ENCODE assay signal across 8 mouse cellular contexts in genomic region chr9:108082549-108082948, GRCm38 (mm10). TPM values are rescaled to one million over a fixed set of nuclear protein-coding genes. Genes with fewer than 3 reads are reported as not detected.
A peak's percentile ranks its signal among the peaks of the same experiment; 100 is the strongest.
DNase-seq lines count a peak whose midpoint lies in the region; ATAC-seq and TF ChIP-seq lines count a peak whose summit lies in the region.

No protein-coding gene starts in this region.

- peaks cover 49% of the 10 kb centered on the region for H3K4me1 ChIP-seq in heart, embryonic 13.5 days
- H3K4me1 ChIP-seq in ES-E14 (ENCODE audit: control insufficient read depth in 2 of 2, insufficient read depth in 2 of 2, low read length in 2 of 2, poor library complexity in 1 of 2) = peaks cover 0 to 7% of the 10 kb centered on the region in 2 experiments; a peak in 1 of 4 replicates
- peaks cover 17% of the 10 kb centered on the region for H3K4me1 ChIP-seq in forebrain, embryonic 16.5 days (replicated peaks; ENCODE audit: control insufficient read depth, insufficient read depth, low read length)
- H3K4me1 ChIP-seq in liver, embryonic 13.5 days (replicated peaks) = peaks cover 91% of the 10 kb centered on the region

- ATAC-seq in heart, embryonic 13.5 days (ENCODE audit: extremely low read depth, insufficient number of reproducible peaks, low FRiP score, low TSS enrichment) = no peak
- no peak for ATAC-seq in forebrain, embryonic 16.5 days
- ATAC-seq in liver, embryonic 13.5 days (ENCODE audit: low read depth) = no peak
- no peak for ATAC-seq in monocyte, adult 5-6 weeks (replicated peaks; ENCODE audit: insufficient number of reproducible peaks, low FRiP score, low TSS enrichment, poor library complexity, severe bottlenecking)

- H3K27me3 ChIP-seq in heart, embryonic 13.5 days (replicated peaks) = peaks cover 45% of the 10 kb centered on the region
- H3K27me3 ChIP-seq in forebrain, embryonic 16.5 days (replicated peaks; ENCODE audit: control insufficient read depth, insufficient read depth, low read length) = peaks cover 22% of the 10 kb centered on the region
- peaks cover 10% of the 10 kb centered on the region; the same call in 1 of the 2 replicates for H3K27me3 ChIP-seq in liver, embryonic 13.5 days

- peak overlapping the region; percentile 58 for H3K9ac ChIP-seq in heart, embryonic 13.5 days
- H3K9ac ChIP-seq in ES-E14 (ENCODE audit: insufficient read depth, low read depth, low read length, poor library complexity, severe bottlenecking) = peak overlapping the region; percentile 50
- H3K9ac ChIP-seq in forebrain, embryonic 16.5 days (replicated peaks; ENCODE audit: low read depth, low read length) = no peak overlapping the region
- H3K9ac ChIP-seq in liver, embryonic 13.5 days = peak overlapping the region; percentile 99

- in situ Hi-C loops in ES-E14 (cut with MboI; ENCODE audit: low sequenced_read_pairs in 2 of 2, unreplicated experiment in 2 of 2) = no loop called here

- H3K4me2 ChIP-seq in heart, embryonic 13.5 days = peak overlapping the region; percentile 59
- peak overlapping the region; percentile 14 for H3K4me2 ChIP-seq in forebrain, embryonic 16.5 days (ENCODE audit: low read length)
- peak overlapping the region; percentile 91 for H3K4me2 ChIP-seq in liver, embryonic 13.5 days

- DNase-seq in heart, adult 18-20 months = no peak
- no peak for DNase-seq in ES-E14 (ENCODE audit: low read depth, low spot score)
- DNase-seq in liver, embryonic 13.5 days = peak; percentile 48
- DNase-seq in ovary, postnatal 36 days (ENCODE audit: low spot score) = no peak
- DNase-seq in c-Kit-positive CD71-positive TER-119-positive erythroid progenitor cells, embryonic 14.5 days (ENCODE audit: low spot score) = no peak

- 5% methylated on average over 19 of the region's 19 CpGs for WGBS in heart, embryonic 13.5 days
- WGBS in forebrain, embryonic 16.5 days = 5% methylated on average over 19 of the region's 19 CpGs
- 10% methylated on average over 19 of the region's 19 CpGs for WGBS in liver, embryonic 13.5 days (ENCODE audit: insufficient replicate concordance)

- H3K27ac ChIP-seq in heart, embryonic 13.5 days (replicated peaks) = no peak overlapping the region
- no peak overlapping the region for H3K27ac ChIP-seq in ES-E14 (ENCODE audit: insufficient read depth, low read depth, low read length, poor library complexity, severe bottlenecking)
- no peak overlapping the region for H3K27ac ChIP-seq in forebrain, embryonic 16.5 days (ENCODE audit: low read length)
- peak overlapping the region; percentile 100 for H3K27ac ChIP-seq in liver, embryonic 13.5 days

- no peaks in the 10 kb centered on the region for H3K9me3 ChIP-seq in heart, embryonic 13.5 days
- H3K9me3 ChIP-seq in ES-E14 (ENCODE audit: control insufficient read depth, insufficient read depth, low read depth, low read length) = no peaks in the 10 kb centered on the region
- H3K9me3 ChIP-seq in forebrain, embryonic 16.5 days (ENCODE audit: control insufficient read depth, low read length) = no peaks in the 10 kb centered on the region
- no peaks in the 10 kb centered on the region for H3K9me3 ChIP-seq in liver, embryonic 13.5 days (replicated peaks)

- H3K36me3 ChIP-seq in heart, embryonic 13.5 days = peaks cover 37% of the 10 kb centered on the region
- peaks cover 32% of the 10 kb centered on the region for H3K36me3 ChIP-seq in ES-E14 (ENCODE audit: control insufficient read depth, insufficient read depth, low read length, poor library complexity, severe bottlenecking)
- peaks cover 13% of the 10 kb centered on the region for H3K36me3 ChIP-seq in forebrain, embryonic 16.5 days (ENCODE audit: control insufficient read depth, insufficient read depth)
- peaks cover 56% of the 10 kb centered on the region for H3K36me3 ChIP-seq in liver, embryonic 13.5 days

- peak overlapping the region; percentile 32 for H3K4me3 ChIP-seq in heart, embryonic 13.5 days
- peak overlapping the region; percentile 58 to 65 for H3K4me3 ChIP-seq in ES-E14 (ENCODE audit: insufficient read depth in 1 of 2, low read depth in 1 of 2, low read length in 2 of 2, poor library complexity in 1 of 2, severe bottlenecking in 1 of 2)
- no peak overlapping the region for H3K4me3 ChIP-seq in forebrain, embryonic 16.5 days (replicated peaks; ENCODE audit: low read length)
- peak overlapping the region; percentile 41 for H3K4me3 ChIP-seq in liver, embryonic 13.5 days (replicated peaks)

TF ChIP-seq in ES-E14, 5 proteins besides CTCF, POLR2A, EP300 and RAD21:
- no peak for TF ChIP-seq ZC3H11A (IDR thresholded peaks at IDR 0.05; ENCODE audit: borderline replicate concordance, low read depth, low read length)
- TF ChIP-seq ZNF384 (IDR thresholded peaks at IDR 0.05; ENCODE audit: low read depth, low read length) = no peak
- no peak for TF ChIP-seq CHD2 (IDR thresholded peaks at IDR 0.05; ENCODE audit: low read depth, low read length)
- no peak for TF ChIP-seq MAFK (IDR thresholded peaks at IDR 0.05; ENCODE audit: insufficient read depth, low read depth, low read length)
- no peak for TF ChIP-seq HCFC1 (IDR thresholded peaks at IDR 0.05; ENCODE audit: borderline replicate concordance, insufficient read depth, low read length)

RNA-seq across cellular contexts. Expression of gene Rnf123, which starts 0.6 kb away (rescaled TPM):
- polyA plus RNA-seq in heart, embryonic 13.5 days (2015; fragmentation: Nextera tagmentation; extraction: Ambion mirVana) = 29.4 and 30.9 TPM in 2 replicates
- 10 to 100 TPM; 83.4 to 86.8 TPM for total RNA-seq in heart, adult 18-20 months (2021)
- 14.5 and 28.1 TPM in 2 replicates for total RNA-seq in ES-E14 (2012; rRNA removed)
- polyA plus RNA-seq in forebrain, embryonic 16.5 days (2015; fragmentation: Nextera tagmentation; extraction: Ambion mirVana) = 44.5 and 53.1 TPM in 2 replicates
- 80.8 and 88.0 TPM in 2 replicates for polyA plus RNA-seq in liver, embryonic 13.5 days (2015; fragmentation: Nextera tagmentation; extraction: Ambion mirVana)
- total RNA-seq in monocyte, adult 5-6 weeks (2017) = 21.5 to 53.5 TPM (median 30.5 TPM) in 3 replicates

RNA-seq across cellular contexts. Expression of gene Mst1, which starts 2.3 kb away (rescaled TPM):
- 0.20 and 0.59 TPM in 2 replicates for polyA plus RNA-seq in heart, embryonic 13.5 days (2015; fragmentation: Nextera tagmentation; extraction: Ambion mirVana)
- under 1 TPM in 1 of 2 experiments, not detected in 1; 0.36 TPM for total RNA-seq in heart, adult 18-20 months (2021)
- total RNA-seq in ES-E14 (2012; rRNA removed) = 2.9 and 3.6 TPM in 2 replicates
- not detected in 2 replicates for polyA plus RNA-seq in forebrain, embryonic 16.5 days (2015; fragmentation: Nextera tagmentation; extraction: Ambion mirVana)
- 15.5 and 18.6 TPM in 2 replicates for polyA plus RNA-seq in liver, embryonic 13.5 days (2015; fragmentation: Nextera tagmentation; extraction: Ambion mirVana)
- total RNA-seq in monocyte, adult 5-6 weeks (2017) = not detected in 3 replicates

RNA-seq across cellular contexts. Expression of gene Apeh, which starts 11.9 kb away (rescaled TPM):
- 51.3 and 62.5 TPM in 2 replicates for polyA plus RNA-seq in heart, embryonic 13.5 days (2015; fragmentation: Nextera tagmentation; extraction: Ambion mirVana)
- 10 to 100 TPM; 37.4 to 48.3 TPM for total RNA-seq in heart, adult 18-20 months (2021)
- 37.3 and 56.1 TPM in 2 replicates for total RNA-seq in ES-E14 (2012; rRNA removed)
- polyA plus RNA-seq in forebrain, embryonic 16.5 days (2015; fragmentation: Nextera tagmentation; extraction: Ambion mirVana) = 41.3 and 46.2 TPM in 2 replicates
- polyA plus RNA-seq in liver, embryonic 13.5 days (2015; fragmentation: Nextera tagmentation; extraction: Ambion mirVana) = 176 and 195 TPM in 2 replicates
- total RNA-seq in monocyte, adult 5-6 weeks (2017) = 63.3 to 124 TPM (median 97.2 TPM) in 3 replicates

RNA-seq across cellular contexts. Expression of gene Amigo3, which starts 29.6 kb away (rescaled TPM):
- polyA plus RNA-seq in heart, embryonic 13.5 days (2015; fragmentation: Nextera tagmentation; extraction: Ambion mirVana) = 1.9 and 2.3 TPM in 2 replicates
- 1 to 10 TPM; 1.4 to 1.8 TPM for total RNA-seq in heart, adult 18-20 months (2021)
- total RNA-seq in ES-E14 (2012; rRNA removed) = 2.7 and 3.8 TPM in 2 replicates
- polyA plus RNA-seq in forebrain, embryonic 16.5 days (2015; fragmentation: Nextera tagmentation; extraction: Ambion mirVana) = 2.5 and 3.4 TPM in 2 replicates
- polyA plus RNA-seq in liver, embryonic 13.5 days (2015; fragmentation: Nextera tagmentation; extraction: Ambion mirVana) = 1.2 and 1.4 TPM in 2 replicates
- 2.5 to 3.5 TPM in 2 of 3 replicates, not detected in the other for total RNA-seq in monocyte, adult 5-6 weeks (2017)

RNA-seq across cellular contexts. Expression of gene Gmppb, which starts 33.5 kb away (rescaled TPM):
- polyA plus RNA-seq in heart, embryonic 13.5 days (2015; fragmentation: Nextera tagmentation; extraction: Ambion mirVana) = 21.4 and 23.3 TPM in 2 replicates
- total RNA-seq in heart, adult 18-20 months (2021) = 10 to 100 TPM; 10.5 to 10.6 TPM
- 22.9 and 28.3 TPM in 2 replicates for total RNA-seq in ES-E14 (2012; rRNA removed)
- polyA plus RNA-seq in forebrain, embryonic 16.5 days (2015; fragmentation: Nextera tagmentation; extraction: Ambion mirVana) = 19.6 and 21.2 TPM in 2 replicates
- polyA plus RNA-seq in liver, embryonic 13.5 days (2015; fragmentation: Nextera tagmentation; extraction: Ambion mirVana) = 21.0 TPM in 2 replicates
- total RNA-seq in monocyte, adult 5-6 weeks (2017) = 4.5 to 19.8 TPM (median 15.8 TPM) in 3 replicates

Comparison
In these comparisons a context has a peak if more than half of its experiments do, and no peak if none do; other contexts are left out.
1. H3K4me2 ChIP-seq: peak in every context shown above with its lines; median percentile 91 in liver, embryonic 13.5 days; 59 in heart, embryonic 13.5 days; 14 in forebrain, embryonic 16.5 days.